Mouse (Mus musculus) T-helper 2 cell (primary cell): ENCODE data around the gene Senp2.

Experiments
- in situ Hi-C: fragments of 300-600 bp; cut with MboI, MseI; formaldehyde crosslinking; loops from one replicate; pipeline ENCODE4 v1.15.1; 2025; ENCODE audit warnings: high pct_unique_total_duplicates

Senp2 gene

GRCm38 (mm10) chr16:22015569-22015968 lies 6.3 kb downstream of the Senp2 start:
- in situ Hi-C loops: no loop called here

GRCm38 (mm10) chr16:22022122-22022521 lies 12.8 kb downstream of the Senp2 start:
- in situ Hi-C loops: no loop called here

DNA sequence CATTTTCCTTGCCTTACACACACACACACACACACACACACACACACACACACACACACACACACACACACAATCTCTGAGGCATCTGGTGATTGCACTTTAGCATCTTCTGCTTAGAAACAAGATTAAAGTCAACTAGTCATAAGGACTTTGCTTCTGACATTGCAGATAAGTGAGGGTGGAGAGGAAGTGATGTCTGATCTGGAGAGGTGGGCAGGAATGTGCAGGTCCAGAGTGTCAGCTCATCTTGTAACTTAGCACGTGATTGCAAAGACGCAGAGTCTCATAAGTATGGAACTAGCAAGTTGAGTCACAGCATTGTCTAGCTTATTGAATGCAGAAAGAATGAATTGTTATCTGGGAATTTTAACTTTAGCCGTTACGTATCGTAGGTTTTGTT lies 18.2 kb downstream of the Senp2 start:
- in situ Hi-C loops: no loop called here

GRCm38 (mm10) chr16:22038554-22038953 lies 29.3 kb downstream of the Senp2 start:
- in situ Hi-C loops: no loop called here

- in situ Hi-C loops: no loop called here
Measured at GRCm38 (mm10) chr16:22039978-22040377, 30.7 kb downstream of the Senp2 start.

DNA sequence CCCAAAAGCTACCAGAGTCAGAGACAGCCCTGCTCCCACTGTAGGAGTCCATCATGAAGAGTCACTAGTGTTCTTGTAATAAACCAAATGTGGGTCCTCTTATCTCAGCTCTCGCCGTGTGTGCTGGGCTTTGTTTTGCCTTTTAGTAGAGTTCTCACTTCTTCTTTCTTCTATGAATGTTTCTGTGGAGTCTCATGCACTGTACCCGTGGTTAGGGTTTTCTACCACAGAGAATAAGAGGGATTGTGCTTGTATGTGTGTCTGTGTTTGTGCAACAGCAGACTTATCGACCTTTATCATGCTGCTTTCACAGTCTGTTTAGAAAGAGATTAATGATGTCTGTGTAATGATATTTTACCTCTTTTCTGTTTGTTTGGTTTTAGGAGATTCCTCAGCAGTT lies 34.5 kb downstream of the Senp2 start:
- in situ Hi-C loops: no loop called here

DNA sequence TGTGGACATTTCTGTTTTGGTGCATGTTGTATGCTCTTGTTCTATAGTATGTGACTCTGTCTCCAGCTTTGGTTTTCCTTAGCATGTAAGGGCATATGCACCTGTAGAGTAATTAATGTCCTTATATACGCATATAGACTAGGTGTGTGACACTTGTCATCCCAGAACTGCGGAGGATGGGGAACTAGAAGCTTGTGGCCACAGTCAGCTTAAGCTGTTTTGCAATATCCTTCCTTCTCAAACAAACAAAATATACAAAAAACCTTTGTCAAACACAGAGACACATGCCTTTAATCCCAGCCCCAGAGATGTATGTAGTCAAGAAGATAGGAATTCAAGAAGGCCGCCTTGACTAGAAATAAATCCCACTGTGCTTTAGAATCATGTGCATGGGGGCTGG lies 36.6 kb downstream of the Senp2 start:
- in situ Hi-C loops: no loop called here

DNA sequence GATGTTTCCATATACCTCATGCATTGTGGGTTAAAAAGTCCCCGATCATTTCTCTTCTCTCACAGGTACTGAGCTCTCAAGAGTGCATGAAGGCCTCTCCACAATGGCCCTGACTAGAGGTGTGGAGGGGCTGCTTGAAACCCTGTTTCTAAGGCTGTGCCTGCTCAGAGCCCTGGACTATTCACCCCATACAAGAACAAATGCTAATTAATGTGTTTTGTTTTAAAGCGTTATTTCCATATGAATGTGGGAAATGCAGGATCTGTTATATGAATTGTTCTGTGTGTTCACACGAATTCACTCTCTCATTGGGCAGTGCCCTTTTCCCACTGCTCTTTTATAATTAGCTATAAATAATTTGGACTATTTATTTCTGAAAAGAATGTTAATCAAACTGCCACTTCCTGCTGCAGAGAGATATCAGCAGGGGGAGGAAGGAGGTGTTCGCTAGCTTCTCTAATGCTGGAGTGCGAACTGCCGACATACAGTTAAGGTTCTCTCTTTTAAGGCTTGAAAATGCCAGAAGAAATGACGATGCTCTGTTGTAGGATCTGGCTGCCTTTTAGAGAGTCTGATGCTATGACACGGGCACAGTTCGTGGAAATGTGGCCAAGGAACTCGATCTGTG lies 37.6 kb downstream of the Senp2 start:
- in situ Hi-C loops: no loop called here

GRCm38 (mm10) chr16:22053411-22053810 lies 44.1 kb downstream of the Senp2 start:
- in situ Hi-C loops: no loop called here

DNA sequence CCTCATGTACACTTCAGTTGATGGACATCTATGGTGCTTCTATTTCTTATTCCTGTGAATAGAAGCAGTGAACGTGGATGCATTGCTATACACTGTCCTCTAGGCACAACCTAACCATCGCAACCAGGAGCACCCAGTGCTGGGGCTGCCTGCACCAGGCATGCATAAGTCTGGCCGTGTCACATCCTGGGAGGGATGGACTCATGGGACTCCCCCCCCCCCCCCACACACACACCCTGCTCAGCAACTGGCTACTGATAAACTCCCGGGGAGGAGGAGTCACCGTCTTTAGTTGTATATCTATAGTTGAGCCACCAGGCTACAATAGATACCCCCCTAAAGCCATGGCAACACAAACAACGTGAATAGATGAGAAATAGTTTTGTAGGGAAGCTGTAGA lies 48.2 kb downstream of the Senp2 start:
- in situ Hi-C loops: no loop called here

DNA sequence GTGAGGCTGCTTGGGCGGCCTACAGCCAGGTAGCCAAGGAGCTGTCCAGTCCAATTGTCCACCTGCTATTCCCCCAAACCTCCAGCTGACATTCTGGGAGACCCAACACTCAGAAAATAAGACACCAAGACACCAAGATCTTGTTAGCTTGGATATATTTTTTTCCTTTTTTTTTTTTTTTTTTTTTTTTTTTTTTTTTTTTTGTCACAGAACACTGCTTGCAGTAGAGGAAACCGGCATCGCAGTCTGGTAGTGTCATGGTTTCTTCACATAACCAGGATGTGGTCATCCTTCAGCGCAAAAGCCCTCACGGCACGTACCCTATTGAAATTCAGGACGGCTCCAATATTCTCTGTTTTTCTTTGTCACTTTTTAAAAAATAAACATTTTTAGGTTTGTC lies 49.6 kb downstream of the Senp2 start:
- in situ Hi-C loops: no loop called here

GRCm38 (mm10) chr16:22060416-22060815 lies 51.1 kb downstream of the Senp2 start:
- in situ Hi-C loops: no loop called here

DNA sequence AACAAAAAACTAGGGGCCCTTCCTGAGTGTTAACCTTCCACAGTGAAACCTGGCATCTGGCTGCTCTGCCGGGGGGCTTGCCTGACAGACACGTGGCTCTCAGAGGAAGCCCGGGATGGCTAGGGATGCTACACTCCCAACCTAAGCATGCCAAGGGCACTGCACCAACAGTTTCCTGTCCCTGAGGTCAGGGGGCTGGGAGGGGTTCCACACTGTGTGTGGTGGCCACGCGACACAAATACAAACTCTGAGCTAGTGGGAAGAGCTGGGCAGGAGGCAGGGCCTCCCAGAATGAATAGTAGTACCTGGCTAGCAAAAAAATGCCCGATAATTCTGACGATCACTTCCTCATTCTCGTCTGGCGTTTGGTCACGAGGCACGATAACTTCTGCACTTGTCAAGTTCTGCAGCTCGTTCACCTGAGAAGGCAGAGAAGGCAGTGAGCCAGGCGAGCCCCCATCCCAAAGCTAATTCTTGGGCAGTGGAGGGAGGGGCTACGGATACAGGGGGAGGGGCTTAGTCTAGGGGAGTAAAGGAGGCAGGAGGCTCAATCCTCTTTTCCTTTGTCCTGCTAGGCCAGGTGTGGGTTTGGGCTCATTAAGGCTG lies 52.4 kb downstream of the Senp2 start:
- in situ Hi-C loops: no loop called here

DNA sequence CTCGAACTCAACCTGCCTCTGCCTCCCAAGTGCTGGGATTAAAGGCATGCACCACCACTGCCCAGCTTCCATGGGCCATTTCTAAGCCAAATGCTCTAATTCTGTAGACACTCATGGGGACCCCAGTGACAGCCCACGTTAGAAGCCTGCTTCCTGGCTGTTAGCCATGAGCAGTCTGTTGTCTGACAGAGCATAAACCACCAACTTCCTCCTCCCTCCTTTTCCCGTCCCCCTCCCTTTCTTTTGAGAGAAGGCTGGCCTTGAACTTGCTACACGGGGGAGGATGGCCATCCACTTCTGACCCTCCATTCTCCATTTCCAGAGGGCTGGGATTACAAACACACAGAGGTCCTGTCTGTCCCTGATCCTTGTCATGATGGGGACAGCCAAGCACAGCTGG lies 53.0 kb downstream of the Senp2 start:
- in situ Hi-C loops: no loop called here

- in situ Hi-C loops: no loop called here
Measured at GRCm38 (mm10) chr16:22065536-22065935, 56.3 kb downstream of the Senp2 start.

- in situ Hi-C loops: no loop called here
Measured at GRCm38 (mm10) chr16:22067406-22067805, 58.1 kb downstream of the Senp2 start.

DNA sequence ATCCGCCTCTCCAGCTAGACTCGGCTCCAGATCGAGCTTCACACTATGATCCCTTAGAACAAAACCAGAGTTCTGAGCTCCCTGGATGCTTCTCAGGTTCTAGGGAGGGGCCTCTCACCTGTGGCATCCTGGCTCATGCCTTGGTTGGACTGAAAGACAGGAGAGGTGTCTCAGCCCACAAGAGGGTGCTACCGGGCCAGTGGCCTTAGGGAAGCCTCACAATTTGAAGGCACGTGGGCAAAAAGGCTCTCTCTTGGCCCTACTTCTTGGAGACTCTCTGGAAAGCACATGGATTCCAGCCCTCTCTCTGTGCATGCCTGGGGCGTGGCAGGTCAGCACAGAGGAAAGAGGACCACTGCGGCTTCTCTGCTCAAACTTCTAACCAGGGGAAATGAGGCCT lies 62.1 kb downstream of the Senp2 start:
- in situ Hi-C loops: no loop called here

DNA sequence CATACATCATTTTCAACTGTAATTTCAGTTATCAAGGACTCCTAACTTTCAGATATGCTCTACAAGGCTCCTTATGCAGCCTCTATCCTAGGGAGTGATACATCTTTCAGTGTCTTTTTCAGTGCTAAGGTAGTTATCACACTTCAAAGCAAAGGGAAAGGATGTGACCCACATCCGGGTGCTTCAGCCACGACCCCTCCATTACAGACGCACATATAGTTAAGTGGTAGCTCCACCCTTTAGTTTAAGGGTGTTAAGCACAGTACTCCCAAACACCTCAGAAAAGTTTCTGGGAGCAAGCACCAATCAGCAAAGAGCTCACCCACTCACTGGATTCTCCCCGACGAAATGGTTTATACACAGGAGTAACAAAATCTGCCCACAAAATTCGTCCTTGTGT lies 65.8 kb downstream of the Senp2 start:
- in situ Hi-C loops: no loop called here

DNA sequence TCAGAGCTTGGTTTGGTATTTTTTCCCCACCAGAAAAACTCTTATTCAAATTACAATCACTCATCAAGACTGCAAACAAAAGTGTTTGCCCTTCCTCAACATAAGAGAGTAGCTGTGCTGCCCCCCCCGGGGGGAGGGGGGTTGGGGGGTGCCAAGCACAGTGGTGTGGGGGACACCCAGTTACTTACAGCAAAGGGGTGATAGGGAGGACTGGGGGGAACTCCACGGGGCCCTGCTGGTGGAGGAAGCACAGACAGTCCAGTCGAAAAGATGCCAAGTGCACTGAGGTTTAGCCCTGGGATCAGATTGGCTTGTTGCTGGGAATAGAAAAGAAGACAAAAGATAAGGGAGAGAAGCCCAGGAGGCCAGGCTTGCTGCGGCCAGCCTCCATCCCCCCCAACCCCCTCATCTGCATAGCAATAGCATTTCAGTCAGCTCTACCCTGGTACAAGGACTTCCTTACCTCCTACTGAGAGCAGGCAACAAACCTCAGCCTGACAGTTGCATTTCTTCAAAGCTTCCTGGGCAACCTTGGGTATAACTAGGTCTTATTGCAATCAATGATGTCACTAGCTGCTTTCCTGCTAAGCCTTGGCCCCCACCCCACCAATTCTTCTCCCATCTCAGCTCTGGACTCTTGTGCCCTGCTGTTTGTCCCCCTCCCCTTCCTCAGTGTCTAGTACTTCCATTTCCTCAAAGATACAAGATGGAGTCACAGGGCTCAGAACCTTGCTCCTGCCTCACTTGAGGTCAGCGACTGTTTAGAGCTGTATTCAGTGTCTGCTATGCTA lies 66.7 kb downstream of the Senp2 start:
- in situ Hi-C loops: no loop called here

GRCm38 (mm10) chr16:22076620-22076941 lies 67.3 kb downstream of the Senp2 start:
- in situ Hi-C loops: no loop called here

DNA sequence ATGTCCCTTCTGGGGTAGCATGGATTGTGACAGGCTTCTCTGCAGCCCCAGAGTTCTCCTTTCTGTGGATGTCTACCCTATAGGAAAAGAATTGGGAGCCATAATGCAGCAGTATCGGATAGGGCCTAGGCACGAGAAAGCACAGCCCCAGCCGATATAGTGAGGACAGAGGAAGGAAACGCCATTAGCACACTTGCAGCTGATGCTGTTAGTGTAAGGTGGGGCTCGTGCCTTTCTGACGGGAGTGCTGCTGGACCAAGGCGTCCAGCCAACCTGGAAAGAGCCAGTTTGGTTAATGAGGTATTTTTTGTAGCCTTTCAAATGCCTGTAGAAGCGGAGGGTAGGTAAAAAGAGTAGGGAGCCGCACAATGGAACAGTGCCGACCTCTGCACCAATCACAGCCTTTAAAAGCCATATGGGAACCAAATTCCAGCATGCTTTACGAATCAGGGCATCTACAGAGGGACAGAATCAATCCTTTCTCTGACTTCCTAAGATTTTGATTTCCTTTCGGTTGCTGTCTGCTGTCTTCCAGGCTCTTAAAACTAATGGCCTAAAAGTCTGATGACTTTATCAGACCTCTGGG lies 70.9 kb downstream of the Senp2 start:
- in situ Hi-C loops: no loop called here

GRCm38 (mm10) chr16:22085411-22085810 lies 76.1 kb downstream of the Senp2 start:
- in situ Hi-C loops: no loop called here

GRCm38 (mm10) chr16:22091255-22091783 lies 82.0 kb downstream of the Senp2 start:
- in situ Hi-C loops: no loop called here
